Comparison of ENCODE assay signal across 8 mouse cellular contexts in the genomic region with DNA sequence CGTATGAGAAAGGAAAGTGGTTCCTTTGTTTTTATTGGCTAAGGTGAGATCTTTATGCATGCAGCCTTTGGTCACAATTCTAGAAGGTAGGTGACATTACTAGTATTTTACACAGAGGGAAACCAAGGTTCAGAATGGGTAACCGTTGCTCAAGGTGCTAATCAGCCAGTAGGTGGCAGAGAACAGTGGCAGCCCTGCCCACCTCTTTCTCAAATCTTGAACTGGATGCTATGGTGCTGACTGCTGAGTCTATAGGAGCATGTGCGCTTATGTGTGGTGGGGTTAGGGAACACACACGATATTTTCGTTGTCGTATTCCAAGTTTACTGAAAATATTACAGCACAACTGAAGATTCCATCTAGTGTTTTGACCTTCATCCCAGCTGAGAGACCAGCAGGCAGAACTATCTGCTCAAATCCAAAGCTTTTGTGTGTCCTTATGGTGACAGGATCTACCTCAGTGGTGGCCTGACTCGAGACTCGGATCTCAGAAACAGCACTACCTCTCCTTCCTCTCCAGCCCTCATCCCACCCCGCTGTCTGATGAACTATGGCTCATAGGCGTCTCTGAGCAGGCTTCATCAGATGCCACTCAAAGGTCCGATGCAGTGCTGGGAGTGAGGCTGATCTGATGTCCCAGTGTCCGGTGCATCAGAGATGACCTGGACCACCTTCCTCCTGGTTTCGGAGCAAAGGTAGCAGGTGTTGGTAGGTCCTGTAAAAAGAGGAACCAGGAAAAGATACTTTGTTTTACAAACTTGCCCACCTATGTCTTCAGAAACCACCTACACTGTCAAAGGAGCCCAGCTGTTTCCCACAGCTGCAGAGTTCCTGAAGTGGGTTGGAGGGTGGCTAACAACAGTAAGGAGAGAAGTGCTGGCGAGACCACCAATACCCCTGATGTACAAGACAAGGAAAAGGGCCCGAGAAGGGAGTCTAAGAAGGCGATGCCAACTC. TPM values are rescaled to one million over a fixed set of nuclear protein-coding genes. Genes with fewer than 3 reads are reported as not detected.
DNase-seq lines count a peak whose midpoint lies in the region; ATAC-seq and TF ChIP-seq lines count a peak whose summit lies in the region.

No protein-coding gene starts in this region.

- peak; percentile 59 for TF ChIP-seq CTCF in left cerebral cortex, adult 2 months (IDR thresholded peaks at IDR 0.05)
- TF ChIP-seq CTCF in midbrain, postnatal 0 days (IDR thresholded peaks at IDR 0.05) = peak; percentile 60

- peaks cover 24% of the 10 kb centered on the region for H3K4me1 ChIP-seq in embryonic facial prominence, embryonic 11.5 days (ENCODE audit: control insufficient read depth, insufficient read depth, low read length)
- H3K4me1 ChIP-seq in intestine, embryonic 15.5 days (replicated peaks) = peaks cover 70% of the 10 kb centered on the region
- peaks cover 29% of the 10 kb centered on the region for H3K4me1 ChIP-seq in midbrain, postnatal 0 days (ENCODE audit: insufficient read depth, low read length)

- no peaks in the 10 kb centered on the region for H3K27me3 ChIP-seq in embryonic facial prominence, embryonic 11.5 days (ENCODE audit: control insufficient read depth, insufficient read depth, low read length)
- H3K27me3 ChIP-seq in intestine, embryonic 15.5 days (replicated peaks) = no peaks in the 10 kb centered on the region
- H3K27me3 ChIP-seq in midbrain, postnatal 0 days (ENCODE audit: insufficient read depth, low read length) = no peaks in the 10 kb centered on the region

- 75% methylated on average over 16 of the region's 16 CpGs for WGBS in embryonic facial prominence, embryonic 11.5 days
- 68% methylated on average over 16 of the region's 16 CpGs for WGBS in intestine, embryonic 15.5 days
- WGBS in midbrain, postnatal 0 days = 70% methylated on average over 16 of the region's 16 CpGs

- no peak for DNase-seq in left cerebral cortex, adult 2 months (ENCODE audit: extremely low spot score in 1 of 2, low spot score in 2 of 2)
- no peak for DNase-seq in left cerebral cortex, postnatal 10 days (ENCODE audit: extremely low spot score in 1 of 2, low spot score in 2 of 2)
- no peak for DNase-seq in embryonic facial prominence, embryonic 11.5 days (ENCODE audit: low spot score)
- DNase-seq in midbrain, postnatal 0 days (ENCODE audit: low spot score) = no peak
- DNase-seq in left cerebral cortex, postnatal 4 days = no peak
- no peak for DNase-seq in right cerebral cortex, postnatal 25 days
- DNase-seq in left cerebral cortex, postnatal 14 days (ENCODE audit: low spot score in 2 of 2) = no peak

- intact Hi-C loops in left cerebral cortex, adult 2 months (cut with DNase I) = loop anchor here (1.0 to 10.0 kb wide), 2 partner anchors 19 to 275 kb away; partner anchors contain the start of genes Btg2 and Ppfia4
- intact Hi-C loops in left cerebral cortex, postnatal 10 days (cut with DNase I) = loop anchor here (5.0 kb wide), 1 partner anchor 37 kb away; no protein-coding TSS in a partner anchor
- intact Hi-C loops in left cerebral cortex, postnatal 4 days (cut with DNase I) = no loop called here
- intact Hi-C loops in left cerebral cortex, postnatal 14 days (cut with DNase I) = loop anchor here (10.0 kb wide), 1 partner anchor 265 kb away; no protein-coding TSS in a partner anchor

- H3K27ac ChIP-seq in left cerebral cortex, adult 2 months = peak overlapping the region; percentile 97
- H3K27ac ChIP-seq in embryonic facial prominence, embryonic 11.5 days (replicated peaks; ENCODE audit: low read depth, low read length) = peak overlapping the region; percentile 88
- H3K27ac ChIP-seq in intestine, embryonic 15.5 days = peak overlapping the region; percentile 99
- peak overlapping the region; percentile 94 for H3K27ac ChIP-seq in midbrain, postnatal 0 days (ENCODE audit: low read depth, low read length)

- H3K4me2 ChIP-seq in embryonic facial prominence, embryonic 11.5 days (ENCODE audit: low read depth, low read length) = peak overlapping the region; percentile 56; the same call in 1 of the 2 replicates
- peak overlapping the region; percentile 80 for H3K4me2 ChIP-seq in intestine, embryonic 15.5 days (replicated peaks)
- peak overlapping the region; percentile 71 for H3K4me2 ChIP-seq in midbrain, postnatal 0 days (ENCODE audit: low read depth, low read length, poor library complexity, severe bottlenecking)

- peak overlapping the region; percentile 40 for H3K4me3 ChIP-seq in left cerebral cortex, adult 2 months
- no peak overlapping the region for H3K4me3 ChIP-seq in embryonic facial prominence, embryonic 11.5 days (ENCODE audit: low read depth, low read length)
- H3K4me3 ChIP-seq in intestine, embryonic 15.5 days (replicated peaks) = peak overlapping the region; percentile 35
- peak overlapping the region; percentile 31; the same call in 1 of the 2 replicates for H3K4me3 ChIP-seq in midbrain, postnatal 0 days (ENCODE audit: low read depth, low read length)

- ATAC-seq in embryonic facial prominence, embryonic 11.5 days (replicated peaks; ENCODE audit: insufficient number of reproducible peaks, low FRiP score, low TSS enrichment, low read depth) = no peak
- no peak for ATAC-seq in intestine, embryonic 15.5 days
- ATAC-seq in midbrain, postnatal 0 days (ENCODE audit: low FRiP score) = no peak

- no peaks in the 10 kb centered on the region for H3K9me3 ChIP-seq in embryonic facial prominence, embryonic 11.5 days (replicated peaks; ENCODE audit: control insufficient read depth, low read length)
- H3K9me3 ChIP-seq in intestine, embryonic 15.5 days = no peaks in the 10 kb centered on the region
- H3K9me3 ChIP-seq in midbrain, postnatal 0 days (ENCODE audit: low read length) = no peaks in the 10 kb centered on the region

- H3K9ac ChIP-seq in embryonic facial prominence, embryonic 11.5 days (replicated peaks; ENCODE audit: low read length) = peak overlapping the region; percentile 29; the same call in 1 of the 2 replicates
- peak overlapping the region; percentile 38; the same call in 1 of the 2 replicates for H3K9ac ChIP-seq in intestine, embryonic 15.5 days
- H3K9ac ChIP-seq in midbrain, postnatal 0 days (replicated peaks; ENCODE audit: low read length, poor library complexity, severe bottlenecking) = peak overlapping the region; percentile 69; the same call in 1 of the 2 replicates

- no peaks in the 10 kb centered on the region for H3K36me3 ChIP-seq in embryonic facial prominence, embryonic 11.5 days (replicated peaks; ENCODE audit: control insufficient read depth, insufficient read depth, low read depth, low read length)
- H3K36me3 ChIP-seq in intestine, embryonic 15.5 days = no peaks in the 10 kb centered on the region
- no peaks in the 10 kb centered on the region for H3K36me3 ChIP-seq in midbrain, postnatal 0 days (ENCODE audit: insufficient read depth, low read length)

RNA-seq across cellular contexts. Expression of gene Btg2, which starts 18.9 kb away (rescaled TPM):
- 10 to 100 TPM; 26.2 to 28.3 TPM for total RNA-seq in left cerebral cortex, adult 2 months (2021)
- 10 to 100 TPM; 10.0 to 11.5 TPM for total RNA-seq in left cerebral cortex, postnatal 10 days (2021)
- polyA plus RNA-seq in embryonic facial prominence, embryonic 11.5 days (2014; fragmentation: Nextera tagmentation; extraction: Ambion mirVana) = 38.1 and 38.9 TPM in 2 replicates
- polyA plus RNA-seq in intestine, embryonic 15.5 days (2015; fragmentation: Nextera tagmentation; extraction: Ambion mirVana) = 41.0 and 41.3 TPM in 2 replicates
- 12.0 and 19.8 TPM in 2 replicates for total RNA-seq in midbrain, postnatal 0 days (2014; rRNA removed)
- polyA plus RNA-seq in midbrain, postnatal 0 days (2015; fragmentation: Nextera tagmentation; extraction: Ambion mirVana) = 8.9 and 9.9 TPM in 2 replicates
- total RNA-seq in left cerebral cortex, postnatal 4 days (2021) = 1 to 10 TPM; 7.9 to 8.1 TPM
- total RNA-seq in left cerebral cortex, postnatal 14 days (2021) = 10 to 100 TPM; 14.6 to 17.5 TPM

RNA-seq across cellular contexts. Expression of gene Fmod, which starts 23.0 kb away (rescaled TPM):
- 10 to 100 TPM; 15.8 to 23.8 TPM for total RNA-seq in left cerebral cortex, adult 2 months (2021)
- total RNA-seq in left cerebral cortex, postnatal 10 days (2021) = 10 to 100 TPM; 15.6 to 15.8 TPM
- polyA plus RNA-seq in embryonic facial prominence, embryonic 11.5 days (2014; fragmentation: Nextera tagmentation; extraction: Ambion mirVana) = 2.4 and 3.9 TPM in 2 replicates
- polyA plus RNA-seq in intestine, embryonic 15.5 days (2015; fragmentation: Nextera tagmentation; extraction: Ambion mirVana) = 8.5 and 9.2 TPM in 2 replicates
- total RNA-seq in midbrain, postnatal 0 days (2014; rRNA removed) = 17.0 and 17.1 TPM in 2 replicates
- polyA plus RNA-seq in midbrain, postnatal 0 days (2015; fragmentation: Nextera tagmentation; extraction: Ambion mirVana) = 24.8 and 26.3 TPM in 2 replicates
- total RNA-seq in left cerebral cortex, postnatal 4 days (2021) = 10 to 100 TPM; 19.0 to 20.0 TPM
- 10 to 100 TPM; 16.8 to 21.8 TPM for total RNA-seq in left cerebral cortex, postnatal 14 days (2021)

RNA-seq across cellular contexts. Expression of gene Chit1, which starts 51.0 kb away (rescaled TPM):
- total RNA-seq in left cerebral cortex, adult 2 months (2021) = not detected
- total RNA-seq in left cerebral cortex, postnatal 10 days (2021) = under 1 TPM; 0.26 to 0.60 TPM
- polyA plus RNA-seq in embryonic facial prominence, embryonic 11.5 days (2014; fragmentation: Nextera tagmentation; extraction: Ambion mirVana) = not detected in 2 replicates
- polyA plus RNA-seq in intestine, embryonic 15.5 days (2015; fragmentation: Nextera tagmentation; extraction: Ambion mirVana) = not detected in 2 replicates
- 0.24 and 0.99 TPM in 2 replicates for total RNA-seq in midbrain, postnatal 0 days (2014; rRNA removed)
- polyA plus RNA-seq in midbrain, postnatal 0 days (2015; fragmentation: Nextera tagmentation; extraction: Ambion mirVana) = 0.21 and 0.48 TPM in 2 replicates
- total RNA-seq in left cerebral cortex, postnatal 4 days (2021) = under 1 TPM; 0.48 to 0.54 TPM
- under 1 TPM; 0.38 to 0.42 TPM for total RNA-seq in left cerebral cortex, postnatal 14 days (2021)
